Mouse (Mus musculus) layer of hippocampus, adult 2 months (tissue): ENCODE results near the gene Cct8l1. TPM values are rescaled to one million over a fixed set of nuclear protein-coding genes. Genes with fewer than 3 reads are reported as not detected.

Source experiments
- DNase-seq, 2 experiments: peaks; one replicate each; pipeline ENCODE4 v3.0.0; 2022; ENCODE audit warnings: low spot score in 2 of 2
- H3K27ac ChIP-seq: fragments of 200-600 bp; 2 replicates; pipeline ENCODE4 v1.8.1; 2022
- H3K4me3 ChIP-seq: fragments of 200-600 bp; 2 replicates; pipeline ENCODE4 v1.8.1; 2022; ENCODE audit warnings: mild to moderate bottlenecking
- CTCF ChIP-seq: fragments of 200-600 bp; conservative IDR thresholded peaks from 2 replicates; pipeline ENCODE4 v1.8.1; 2022; ENCODE audit warnings: antibody characterized with exemption, mild to moderate bottlenecking, moderate library complexity
- total RNA-seq, 2 experiments: library from RNA; stranded (reverse); gene quantifications; 2 replicates each; pipeline ENCODE4 v1.2.3; 2021

The Cct8l1 gene
- total RNA-seq, 2 experiments from 2014 or later = 0.25 to 0.49 TPM

- no peak overlapping the region for H3K4me3 ChIP-seq
- no peak for DNase-seq
- no peak overlapping the region for H3K27ac ChIP-seq
- TF ChIP-seq CTCF = no peak
Observed at GRCm38 (mm10) chr5:25516301-25516895, 531 bp downstream of the Cct8l1 start.

DNA sequence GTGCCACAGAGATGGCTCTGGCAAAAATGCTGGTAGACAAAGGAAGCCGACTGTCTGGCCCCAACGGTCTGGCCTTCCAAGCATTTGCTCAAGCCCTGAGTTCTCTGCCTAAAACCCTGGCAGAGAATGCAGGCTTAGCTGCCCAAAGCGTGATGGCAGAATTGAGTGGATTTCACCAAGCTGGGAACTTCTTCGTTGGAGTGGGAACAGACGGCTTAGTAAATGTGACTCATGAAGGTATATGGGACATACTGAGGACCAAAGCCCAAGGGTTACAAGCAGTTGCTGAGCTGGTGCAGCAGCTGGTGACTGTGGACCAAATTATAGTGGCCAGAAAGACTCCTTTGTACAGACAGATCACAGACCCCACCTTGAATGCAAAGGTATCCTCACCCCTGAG lies 1.7 kb downstream of the Cct8l1 start:
- Histone ChIP-seq H3K27ac (no peak overlapping the region), H3K4me3 (no peak overlapping the region)
- no peak for TF ChIP-seq CTCF
- no peak for DNase-seq

- no peak for TF ChIP-seq CTCF
- Histone ChIP-seq H3K4me3 (no peak overlapping the region), H3K27ac (no peak overlapping the region)
- DNase-seq = no peak
Observed at GRCm38 (mm10) chr5:25519820-25520219, 4.0 kb downstream of the Cct8l1 start.

DNA sequence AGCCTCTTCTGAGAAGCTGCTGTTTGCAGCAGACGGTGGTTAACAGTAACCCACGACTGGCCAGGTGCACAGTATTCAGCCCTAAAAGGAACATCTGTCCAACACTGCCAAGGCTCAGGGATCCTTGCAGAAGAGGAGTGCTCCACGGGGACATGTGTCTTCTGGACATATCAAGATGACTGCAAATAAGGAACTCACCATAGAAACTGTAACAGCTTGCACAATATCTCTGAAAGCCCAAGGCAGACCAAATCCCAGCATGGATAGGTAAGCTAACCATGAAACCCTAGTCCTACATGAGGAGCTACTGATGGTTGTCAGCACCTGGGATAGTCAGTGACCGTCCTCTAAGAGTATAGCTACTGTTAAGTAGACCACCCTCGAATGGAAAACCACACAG lies 5.6 kb downstream of the Cct8l1 start:
- no peak overlapping the region for H3K27ac ChIP-seq
- DNase-seq = no peak
- no peak overlapping the region for H3K4me3 ChIP-seq
- TF ChIP-seq CTCF = no peak

DNA sequence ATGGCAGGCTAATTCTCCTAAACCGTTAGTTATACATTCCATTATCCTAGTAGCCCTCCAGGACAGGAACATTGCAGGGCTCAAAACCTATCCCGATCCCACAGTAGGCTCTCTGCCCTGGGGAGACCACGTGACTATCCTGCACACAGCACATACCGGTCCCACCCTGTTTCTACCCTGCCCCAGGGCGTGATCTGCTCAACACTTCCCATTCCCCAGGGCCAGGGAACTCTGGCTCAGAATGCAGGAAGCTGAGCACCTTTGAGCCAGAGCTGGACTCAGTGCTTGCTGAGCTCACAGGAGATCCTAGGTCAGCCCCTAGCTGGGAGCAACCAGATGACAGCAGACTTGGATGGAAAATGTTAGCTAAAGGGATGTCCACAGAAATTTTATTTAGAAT lies 10.2 kb downstream of the Cct8l1 start:
- TF ChIP-seq CTCF = no peak
- Histone ChIP-seq H3K27ac (no peak overlapping the region), H3K4me3 (no peak overlapping the region)
- DNase-seq = no peak

- Histone ChIP-seq H3K4me3 (no peak overlapping the region), H3K27ac (peak overlapping the region; percentile 36; the same call in 1 of the 2 replicates)
- DNase-seq = no peak
- no peak for TF ChIP-seq CTCF
Observed at GRCm38 (mm10) chr5:25526926-25527325, 11.1 kb downstream of the Cct8l1 start.

DNA sequence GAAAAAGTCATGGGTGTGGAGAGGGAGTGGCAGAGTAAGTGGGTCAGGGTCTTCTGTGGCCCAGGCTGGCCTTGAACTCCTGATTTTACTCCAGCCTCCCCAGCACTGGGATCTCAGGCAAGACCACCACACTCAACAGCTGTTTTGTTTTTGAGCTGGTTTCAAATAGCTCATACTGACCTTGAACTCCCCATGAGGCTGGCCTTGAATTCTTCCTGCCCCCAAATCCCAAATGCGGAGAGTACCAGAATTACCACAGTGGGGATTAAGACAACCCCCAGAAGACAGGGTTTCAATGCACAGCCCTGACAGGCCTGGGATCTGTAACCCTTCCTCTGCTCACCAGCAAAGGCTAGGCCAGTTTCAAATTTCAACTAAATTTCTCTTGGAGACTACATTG lies 12.1 kb downstream of the Cct8l1 start:
- DNase-seq = no peak

GRCm38 (mm10) chr5:25528851-25529528 lies 13.1 kb downstream of the Cct8l1 start:
- peak overlapping the region; percentile 99 for H3K27ac ChIP-seq

More for the DNA sequence above, 12.1 kb downstream of the Cct8l1 start:
- peak overlapping the region; percentile 36; the same call in 1 of the 2 replicates for H3K27ac ChIP-seq
- no peak for TF ChIP-seq CTCF
- no peak overlapping the region for H3K4me3 ChIP-seq

DNA sequence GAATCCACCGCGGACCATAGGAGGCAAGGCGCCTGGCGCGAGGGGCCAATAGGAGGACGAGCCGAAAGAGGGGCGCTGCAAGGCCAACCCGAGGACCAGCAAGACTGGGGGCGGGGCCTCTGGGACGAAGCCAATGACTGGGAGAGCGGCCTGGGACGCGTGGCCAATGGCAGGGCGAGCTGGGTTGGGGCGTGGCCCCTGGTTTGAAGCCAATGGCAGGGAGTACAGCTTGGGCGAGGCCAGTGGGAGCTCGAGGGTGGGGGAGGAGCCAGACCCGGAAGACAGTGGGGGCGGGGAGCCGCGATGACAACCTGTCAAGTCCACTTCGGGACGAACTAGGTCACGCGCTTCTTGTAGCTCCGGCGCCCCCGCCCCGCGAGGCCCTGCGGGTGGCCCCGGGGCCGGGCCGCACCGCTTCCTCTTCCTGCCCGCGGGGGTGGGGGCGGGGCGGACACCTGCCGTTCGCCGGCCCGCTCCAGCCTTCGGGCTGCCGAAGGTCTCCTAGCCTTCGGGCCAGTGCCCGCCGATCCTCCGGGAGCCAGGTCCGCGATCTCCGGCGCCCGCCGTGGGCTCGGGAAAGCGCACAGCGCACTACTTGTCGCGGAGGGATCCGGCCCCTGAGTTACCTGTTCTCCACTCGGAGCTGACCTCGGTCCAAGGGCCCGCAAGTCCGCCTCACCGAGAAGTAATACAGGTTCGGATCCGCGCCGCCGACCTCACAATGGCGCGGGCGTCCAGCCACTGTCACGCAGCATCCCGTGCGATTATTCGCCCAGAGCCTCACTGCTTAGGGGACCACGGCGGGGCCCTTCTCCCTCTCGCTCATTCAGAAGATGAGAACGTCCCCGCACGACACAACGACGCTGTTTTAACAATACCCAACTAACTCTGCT lies 13.9 kb downstream of the Cct8l1 start:
- Histone ChIP-seq H3K4me3 (peak overlapping the region; percentile 83), H3K27ac (peak overlapping the region; percentile 99)
- TF ChIP-seq CTCF = 0 out of 2 replicates have a peak, but pooled peaks have one; percentile 14
- DNase-seq = peak; percentile 100

More at GRCm38 (mm10) chr5:25528851-25529528, 13.1 kb downstream of the Cct8l1 start:
- DNase-seq = no peak
- peak overlapping the region; percentile 83 for H3K4me3 ChIP-seq
- no peak for TF ChIP-seq CTCF

- TF ChIP-seq CTCF = no peak
- no peak for DNase-seq
- H3K27ac ChIP-seq = peak overlapping the region; percentile 99
- peak overlapping the region; percentile 83 for H3K4me3 ChIP-seq
Observed at GRCm38 (mm10) chr5:25530629-25531028, 14.8 kb downstream of the Cct8l1 start.

DNA sequence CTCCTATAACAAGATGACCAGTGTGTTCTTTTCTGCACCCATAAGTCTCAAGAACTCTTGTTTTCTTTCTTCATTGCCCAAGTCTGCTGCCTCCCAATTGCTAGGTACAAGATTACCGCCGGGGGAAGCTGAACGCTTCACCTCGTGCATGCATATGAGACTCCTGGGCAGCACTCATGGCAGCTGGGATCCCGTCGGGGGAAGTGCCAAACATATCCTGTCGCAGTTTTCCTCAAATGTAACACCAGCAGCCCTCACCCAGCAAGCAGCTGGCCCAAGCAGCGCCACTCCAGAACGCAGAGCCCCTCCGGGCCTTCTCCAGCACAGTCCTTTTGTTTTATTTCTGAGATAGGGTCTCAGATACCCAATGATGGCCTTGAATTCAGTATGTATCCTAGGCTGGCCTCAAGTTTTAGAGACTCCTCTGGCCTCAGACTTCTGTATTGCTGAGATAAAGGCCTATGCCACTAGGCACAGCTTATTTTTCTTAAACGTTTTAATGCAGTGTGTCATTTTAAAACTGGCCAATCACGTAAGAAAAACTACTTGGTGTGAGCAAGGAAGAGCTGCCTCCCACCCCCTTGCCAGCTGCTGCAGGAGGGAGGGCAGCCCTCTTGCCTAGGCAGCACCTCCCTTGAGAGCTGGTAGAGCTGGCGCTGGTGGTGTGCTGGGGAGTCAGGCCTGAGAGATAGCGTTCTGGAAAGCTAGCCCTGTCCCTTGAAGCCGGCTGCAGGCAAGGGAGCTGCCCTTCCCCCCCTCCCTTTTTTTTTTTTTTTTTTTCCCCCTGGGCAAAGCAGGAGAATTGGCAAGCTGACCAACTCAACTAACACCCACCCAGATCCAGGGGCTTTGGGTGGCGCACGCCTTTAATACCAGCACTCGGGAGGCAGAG lies 16.6 kb downstream of the Cct8l1 start:
- H3K4me3 ChIP-seq = no peak overlapping the region
- DNase-seq = no peak
- no peak overlapping the region for H3K27ac ChIP-seq
- TF ChIP-seq CTCF = no peak

DNA sequence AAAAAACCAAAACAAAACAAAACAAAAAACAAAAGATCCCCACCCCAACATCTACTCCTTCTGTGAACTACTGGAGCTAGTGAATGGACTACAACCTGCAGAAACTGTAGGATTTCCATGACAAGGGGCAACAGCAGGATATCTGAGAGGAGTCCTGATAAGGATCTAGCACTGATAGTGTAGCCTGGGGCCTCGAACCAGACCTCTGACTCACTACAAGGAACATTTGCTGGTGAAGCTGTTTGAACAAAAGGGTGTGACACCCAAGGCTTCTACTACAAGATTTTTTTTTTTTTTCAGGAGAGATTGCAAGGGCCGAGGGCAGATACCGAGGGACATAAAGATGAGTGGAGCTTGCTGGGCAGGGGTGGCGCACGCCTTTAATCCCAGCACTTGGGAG lies 17.4 kb downstream of the Cct8l1 start:
- no peak for TF ChIP-seq CTCF
- H3K4me3 ChIP-seq = no peak overlapping the region
- no peak overlapping the region for H3K27ac ChIP-seq
- no peak for DNase-seq

GRCm38 (mm10) chr5:25535566-25535965 lies 19.7 kb downstream of the Cct8l1 start:
- no peak for DNase-seq
- no peak overlapping the region for H3K4me3 ChIP-seq
- TF ChIP-seq CTCF = no peak
- H3K27ac ChIP-seq = no peak overlapping the region
